In genomic region chr16:58521900-58522299, GRCm38 (mm10) we compare ENCODE assay signal across 8 mouse cellular contexts. TPM values are rescaled to one million over a fixed set of nuclear protein-coding genes. Genes with fewer than 3 reads are reported as not detected.
DNase-seq lines count a peak whose midpoint lies in the region; ATAC-seq and TF ChIP-seq lines count a peak whose summit lies in the region.

No protein-coding gene starts in this region.

- no peak for TF ChIP-seq POLR2A in cerebellum, adult 2 months (IDR thresholded peaks at IDR 0.05; ENCODE audit: borderline replicate concordance, insufficient read depth, low read length)

- peaks cover 4% of the 10 kb centered on the region; the same call in 1 of the 2 replicates for H3K9me3 ChIP-seq in lung, embryonic 16.5 days (ENCODE audit: control insufficient read depth, low read length)
- no peaks in the 10 kb centered on the region for H3K9me3 ChIP-seq in forebrain, embryonic 16.5 days (ENCODE audit: control insufficient read depth, low read length)
- H3K9me3 ChIP-seq in limb, embryonic 13.5 days, result peaks cover 6% of the 10 kb centered on the region; the same call in 1 of the 2 replicates
- H3K9me3 ChIP-seq in neural tube, embryonic 15.5 days (replicated peaks), result no peaks in the 10 kb centered on the region

- peak overlapping the region; percentile 90 for H3K9ac ChIP-seq in lung, embryonic 16.5 days (ENCODE audit: low read length)
- H3K9ac ChIP-seq in forebrain, embryonic 16.5 days (replicated peaks; ENCODE audit: low read depth, low read length), result no peak overlapping the region
- H3K9ac ChIP-seq in limb, embryonic 13.5 days, result peak overlapping the region; percentile 88
- peak overlapping the region; percentile 80; the same call in 1 of the 2 replicates for H3K9ac ChIP-seq in neural tube, embryonic 15.5 days (replicated peaks)

- ATAC-seq in lung, embryonic 16.5 days (ENCODE audit: low read depth), result no peak
- no peak for ATAC-seq in forebrain, embryonic 16.5 days
- no peak for ATAC-seq in limb, embryonic 13.5 days (ENCODE audit: low FRiP score, low read depth)
- ATAC-seq in neural tube, embryonic 15.5 days (ENCODE audit: low FRiP score), result no peak

- H3K4me3 ChIP-seq in lung, embryonic 16.5 days (ENCODE audit: low read length), result peak overlapping the region; percentile 82
- H3K4me3 ChIP-seq in forebrain, embryonic 16.5 days (replicated peaks; ENCODE audit: low read length), result peak overlapping the region; percentile 73
- H3K4me3 ChIP-seq in limb, embryonic 13.5 days, result peak overlapping the region; percentile 62
- peak overlapping the region; percentile 82 for H3K4me3 ChIP-seq in neural tube, embryonic 15.5 days (replicated peaks)
- H3K4me3 ChIP-seq in cerebellum, adult 2 months (replicated peaks; ENCODE audit: insufficient read depth, low read depth, low read length), result no peak overlapping the region

- TF ChIP-seq CTCF in cerebellum, adult 2 months (IDR thresholded peaks at IDR 0.05; ENCODE audit: borderline replicate concordance, insufficient read depth, low read depth, low read length), result no peak

- H3K27ac ChIP-seq in lung, embryonic 16.5 days (ENCODE audit: low read length), result no peak overlapping the region
- no peak overlapping the region for H3K27ac ChIP-seq in forebrain, embryonic 16.5 days (ENCODE audit: low read length)
- no peak overlapping the region for H3K27ac ChIP-seq in limb, embryonic 13.5 days
- 0 out of 2 replicates have a peak overlapping the region, but pooled peaks have one; percentile 82 for H3K27ac ChIP-seq in neural tube, embryonic 15.5 days (replicated peaks)
- H3K27ac ChIP-seq in cerebellum, adult 2 months (ENCODE audit: insufficient read depth, low read length), result no peak overlapping the region

- no peaks in the 10 kb centered on the region for H3K27me3 ChIP-seq in lung, embryonic 16.5 days (ENCODE audit: control insufficient read depth, insufficient read depth, low read depth, low read length)
- no peaks in the 10 kb centered on the region; the same call in 1 of the 2 replicates for H3K27me3 ChIP-seq in forebrain, embryonic 16.5 days (replicated peaks; ENCODE audit: control insufficient read depth, insufficient read depth, low read length)
- no peaks in the 10 kb centered on the region for H3K27me3 ChIP-seq in limb, embryonic 13.5 days
- H3K27me3 ChIP-seq in neural tube, embryonic 15.5 days (replicated peaks), result peaks cover 6% of the 10 kb centered on the region; the same call in 1 of the 2 replicates
- no peaks in the 10 kb centered on the region for H3K27me3 ChIP-seq in cerebellum, adult 2 months (ENCODE audit: control insufficient read depth, insufficient read depth, low read length)

- H3K4me1 ChIP-seq in lung, embryonic 16.5 days (replicated peaks; ENCODE audit: control insufficient read depth, insufficient read depth, low read length), result peaks cover 6% of the 10 kb centered on the region
- peaks cover 7% of the 10 kb centered on the region for H3K4me1 ChIP-seq in forebrain, embryonic 16.5 days (replicated peaks; ENCODE audit: control insufficient read depth, insufficient read depth, low read length)
- H3K4me1 ChIP-seq in limb, embryonic 13.5 days, result peaks cover 21% of the 10 kb centered on the region
- peaks cover 16% of the 10 kb centered on the region for H3K4me1 ChIP-seq in neural tube, embryonic 15.5 days
- no peaks in the 10 kb centered on the region for H3K4me1 ChIP-seq in cerebellum, adult 2 months (ENCODE audit: control insufficient read depth, insufficient read depth, low read length)

- WGBS in lung, embryonic 16.5 days, result 28% methylated on average over 7 of the region's 7 CpGs
- WGBS in forebrain, embryonic 16.5 days, result 47% methylated on average over 7 of the region's 7 CpGs
- WGBS in limb, embryonic 13.5 days, result 29% methylated on average over 7 of the region's 7 CpGs
- 44% methylated on average over 7 of the region's 7 CpGs for WGBS in neural tube, embryonic 15.5 days
- 60% methylated on average over 7 of the region's 7 CpGs for WGBS in cerebellum, adult 2 months

- H3K4me2 ChIP-seq in lung, embryonic 16.5 days (ENCODE audit: low read depth, low read length), result peak overlapping the region; percentile 96
- H3K4me2 ChIP-seq in forebrain, embryonic 16.5 days (ENCODE audit: low read length), result peak overlapping the region; percentile 88; the same call in 1 of the 2 replicates
- peak overlapping the region; percentile 87 for H3K4me2 ChIP-seq in limb, embryonic 13.5 days (replicated peaks)
- peak overlapping the region; percentile 90 for H3K4me2 ChIP-seq in neural tube, embryonic 15.5 days

- no peaks in the 10 kb centered on the region for H3K36me3 ChIP-seq in lung, embryonic 16.5 days (ENCODE audit: control insufficient read depth, insufficient read depth, low read length)
- H3K36me3 ChIP-seq in forebrain, embryonic 16.5 days (ENCODE audit: control insufficient read depth, insufficient read depth), result no peaks in the 10 kb centered on the region
- no peaks in the 10 kb centered on the region; the same call in 1 of the 2 replicates for H3K36me3 ChIP-seq in limb, embryonic 13.5 days
- H3K36me3 ChIP-seq in neural tube, embryonic 15.5 days, result no peaks in the 10 kb centered on the region

- no peak for DNase-seq in lung, postnatal 36 days
- no peak for DNase-seq in cerebellum, postnatal 4 days (ENCODE audit: low spot score in 2 of 2)
- no peak for DNase-seq in cerebellum, adult 2 months
- no peak for DNase-seq in layer of hippocampus, postnatal 25 days (ENCODE audit: extremely low spot score in 1 of 2, low spot score in 1 of 2)

RNA-seq across cellular contexts. Expression of gene St3gal6, which starts 2.1 kb away (rescaled TPM):
- 33.7 and 34.7 TPM in 2 replicates for polyA plus RNA-seq in lung, embryonic 16.5 days (2015; fragmentation: Nextera tagmentation; extraction: Ambion mirVana)
- polyA plus RNA-seq in forebrain, embryonic 16.5 days (2015; fragmentation: Nextera tagmentation; extraction: Ambion mirVana), result 6.7 and 8.0 TPM in 2 replicates
- polyA plus RNA-seq in limb, embryonic 13.5 days (2015; fragmentation: Nextera tagmentation; extraction: Ambion mirVana), result 17.9 and 18.6 TPM in 2 replicates
- polyA plus RNA-seq in neural tube, embryonic 15.5 days (2015; fragmentation: Nextera tagmentation; extraction: Ambion mirVana), result 12.1 and 16.3 TPM in 2 replicates
- polyA plus RNA-seq in cerebellum, adult 2 months (2012; rRNA removed), result 23.9 and 25.3 TPM in 2 replicates
- 10 to 100 TPM in 1 of 2 experiments, 1 to 10 TPM in 1; 9.9 to 15.9 TPM for total RNA-seq in layer of hippocampus, postnatal 25 days (2021)
